Mouse (Mus musculus): ENCODE results near the gene 1700001P01Rik. TPM values are rescaled to one million over a fixed set of nuclear protein-coding genes. Genes with fewer than 3 reads are reported as not detected.

The 1700001P01Rik gene
- polyA plus RNA-seq, 1 experiment from 2014 or later, result not detected

DNA sequence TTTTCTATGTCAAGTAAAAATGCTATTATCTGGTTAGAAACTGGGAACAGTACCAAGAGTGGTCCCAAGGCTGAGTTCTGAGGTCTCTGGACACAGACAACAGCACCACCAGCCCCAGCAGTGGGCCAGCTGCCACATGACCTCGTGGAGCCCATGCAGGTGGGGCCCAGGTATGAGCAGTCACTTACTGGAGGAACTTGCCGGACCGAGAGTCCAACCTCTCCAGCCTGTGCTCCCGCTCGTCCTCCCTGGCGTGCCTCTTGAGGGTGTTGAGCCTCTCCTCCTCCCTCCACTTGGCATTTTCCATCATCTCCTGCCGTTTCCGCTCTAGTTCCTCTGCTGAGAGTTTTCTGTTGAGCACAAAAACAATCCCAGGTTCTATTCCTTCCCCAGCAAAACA is 27.9 kb downstream of the 1700001P01Rik start:
- H3K9ac ChIP-seq (ENCODE audit: low read length), result no peak overlapping the region
- no peaks in the 10 kb centered on the region for H3K27me3 ChIP-seq (ENCODE audit: control insufficient read depth, insufficient read depth, low read length)
- ATAC-seq (ENCODE audit: insufficient read depth, low FRiP score), result no peak
- H3K27ac ChIP-seq (ENCODE audit: low read length), result no peak overlapping the region
- H3K9me3 ChIP-seq (replicated peaks; ENCODE audit: control insufficient read depth, low read length), result no peaks in the 10 kb centered on the region
- peaks cover 10% of the 10 kb centered on the region for H3K4me1 ChIP-seq (ENCODE audit: control insufficient read depth, insufficient read depth, low read length)
- H3K36me3 ChIP-seq (ENCODE audit: control insufficient read depth, insufficient read depth, low read length), result peaks cover 29% of the 10 kb centered on the region
- WGBS, result 87% methylated on average over 8 of the region's 8 CpGs
- H3K4me3 ChIP-seq (replicated peaks; ENCODE audit: low read length), result no peak overlapping the region
- no peak overlapping the region for H3K4me2 ChIP-seq (ENCODE audit: low read depth, low read length)

DNA sequence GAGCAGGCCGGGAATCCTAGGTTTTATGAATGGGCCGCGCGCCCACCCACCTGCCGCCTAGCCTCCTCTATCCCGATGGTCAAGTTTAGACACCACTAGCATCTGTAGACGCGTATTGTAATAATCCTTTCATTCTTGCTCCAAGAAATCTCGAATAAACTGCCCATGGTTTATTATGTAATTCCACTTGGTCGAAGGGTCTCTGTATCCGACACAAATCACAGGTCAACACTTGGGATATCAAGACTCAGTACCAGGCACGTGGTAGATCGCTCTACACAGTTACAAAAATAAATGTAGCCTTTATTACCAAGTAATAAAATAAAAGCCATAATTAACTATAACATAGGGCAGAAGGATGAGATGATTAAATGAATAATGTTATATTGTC is 30.4 kb downstream of the 1700001P01Rik start:
- Histone ChIP-seq H3K4me1 (ENCODE audit: control insufficient read depth, insufficient read depth, low read length) (peaks cover 16% of the 10 kb centered on the region), H3K9me3 (replicated peaks; ENCODE audit: control insufficient read depth, low read length) (no peaks in the 10 kb centered on the region), H3K9ac (ENCODE audit: low read length) (no peak overlapping the region), H3K4me3 (replicated peaks; ENCODE audit: low read length) (peak overlapping the region; percentile 72), H3K36me3 (ENCODE audit: control insufficient read depth, insufficient read depth, low read length) (peaks cover 18% of the 10 kb centered on the region; the same call in 1 of the 2 replicates), H3K27ac (ENCODE audit: low read length) (no peak overlapping the region), H3K4me2 (ENCODE audit: low read depth, low read length) (peak overlapping the region; percentile 49), H3K27me3 (ENCODE audit: control insufficient read depth, insufficient read depth, low read length) (no peaks in the 10 kb centered on the region)
- 8% methylated on average over 13 of the region's 13 CpGs for WGBS
- ATAC-seq (ENCODE audit: insufficient read depth, low FRiP score), result no peak

DNA sequence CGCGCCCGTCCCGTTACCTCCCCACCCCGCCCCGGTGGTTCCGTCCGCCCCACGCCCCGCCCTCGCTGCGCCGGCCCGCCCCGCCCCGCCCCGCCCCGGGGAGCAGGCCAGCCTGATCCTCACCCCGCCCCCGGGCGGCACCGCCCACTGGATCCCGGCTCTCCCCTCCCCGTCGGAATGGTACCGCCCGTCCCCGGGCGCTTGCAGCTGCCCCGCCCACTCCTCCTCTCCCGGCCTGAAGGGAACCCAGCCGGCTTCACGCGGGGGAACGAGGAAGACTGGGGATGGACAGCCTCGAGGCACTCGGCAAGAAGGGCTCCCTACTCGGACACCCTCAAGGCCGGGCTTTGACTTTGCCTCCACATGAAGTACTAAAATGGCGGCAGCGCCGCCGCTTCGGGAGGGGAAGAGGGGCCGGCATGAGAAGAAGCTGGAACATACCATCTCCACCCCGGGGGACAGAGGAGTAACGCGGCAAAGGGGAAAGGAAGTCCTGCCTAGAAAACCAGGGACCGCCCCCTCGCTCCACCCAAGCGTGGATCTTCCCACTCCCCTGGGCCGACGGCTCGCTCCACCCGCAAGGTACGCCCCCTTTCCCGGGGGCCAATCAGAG is 30.9 kb downstream of the 1700001P01Rik start:
- peaks cover 16% of the 10 kb centered on the region; the same call in 1 of the 2 replicates for H3K36me3 ChIP-seq (ENCODE audit: control insufficient read depth, insufficient read depth, low read length)
- peak overlapping the region; percentile 95 for H3K27ac ChIP-seq (ENCODE audit: low read length)
- under 1% methylated on average over 39 of the region's 57 CpGs for WGBS
- H3K4me1 ChIP-seq (ENCODE audit: control insufficient read depth, insufficient read depth, low read length), result peaks cover 17% of the 10 kb centered on the region
- peak overlapping the region; percentile 72 for H3K4me3 ChIP-seq (replicated peaks; ENCODE audit: low read length)
- no peaks in the 10 kb centered on the region for H3K27me3 ChIP-seq (ENCODE audit: control insufficient read depth, insufficient read depth, low read length)
- H3K9me3 ChIP-seq (replicated peaks; ENCODE audit: control insufficient read depth, low read length), result no peaks in the 10 kb centered on the region
- peak overlapping the region; percentile 79 for H3K4me2 ChIP-seq (ENCODE audit: low read depth, low read length)
- peak overlapping the region; percentile 96 for H3K9ac ChIP-seq (ENCODE audit: low read length)
- peak; percentile 96 for ATAC-seq (ENCODE audit: insufficient read depth, low FRiP score)

DNA sequence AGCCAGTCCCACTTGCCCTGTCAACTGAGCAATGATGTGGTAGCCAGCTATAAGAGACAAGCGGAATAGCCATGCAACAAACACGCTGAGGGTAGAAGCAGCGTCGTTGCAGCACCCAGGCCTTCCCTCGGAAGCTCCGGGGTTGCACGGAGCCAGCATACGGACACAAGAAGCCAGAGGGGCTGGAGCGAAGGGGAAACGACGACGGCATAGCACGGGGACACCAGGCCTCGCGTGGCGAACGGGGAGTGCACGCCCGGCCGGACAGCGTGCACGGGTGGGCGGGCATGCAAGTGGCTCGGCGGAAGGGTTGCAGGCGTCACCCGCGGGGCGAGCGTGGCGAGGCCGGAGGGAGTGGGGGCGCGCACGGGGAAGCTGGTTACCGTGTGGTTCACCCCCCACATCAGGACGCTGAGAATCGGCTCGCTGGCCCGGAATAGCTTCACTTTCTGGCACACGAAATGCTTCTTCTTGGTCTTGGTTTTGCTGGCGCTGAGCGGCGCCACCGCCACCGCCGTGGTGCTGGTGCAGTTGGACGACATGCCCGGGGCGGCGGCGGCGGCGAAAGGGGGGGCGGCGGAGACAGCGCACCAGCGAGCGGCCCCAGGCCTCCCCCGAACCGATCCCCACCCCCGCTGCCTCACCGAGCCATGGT is 31.5 kb downstream of the 1700001P01Rik start, which contains the start of gene Pip4k2b:
TSS of gene Pip4k2b (minus strand) at position 642 of the 655 bp plus-strand sequence.
- H3K9me3 ChIP-seq (replicated peaks; ENCODE audit: control insufficient read depth, low read length), result no peaks in the 10 kb centered on the region
- H3K9ac ChIP-seq (ENCODE audit: low read length), result peak within 1 kb of the TSS; percentile 96
- peak within 1 kb of the TSS; percentile 72 for H3K4me3 ChIP-seq (replicated peaks; ENCODE audit: low read length)
- peaks cover 17% of the 10 kb centered on the region for H3K4me1 ChIP-seq (ENCODE audit: control insufficient read depth, insufficient read depth, low read length)
- peak; percentile 13; the same call in 1 of the 2 replicates for ATAC-seq (ENCODE audit: insufficient read depth, low FRiP score)
- H3K36me3 ChIP-seq (ENCODE audit: control insufficient read depth, insufficient read depth, low read length), result peaks cover 15% of the 10 kb centered on the region; the same call in 1 of the 2 replicates
- under 1% methylated on average over 54 of the region's 63 CpGs for WGBS
- no peaks in the 10 kb centered on the region for H3K27me3 ChIP-seq (ENCODE audit: control insufficient read depth, insufficient read depth, low read length)
- peak within 1 kb of the TSS; percentile 95 for H3K27ac ChIP-seq (ENCODE audit: low read length)
- peak within 1 kb of the TSS; percentile 79 for H3K4me2 ChIP-seq (ENCODE audit: low read depth, low read length)

DNA sequence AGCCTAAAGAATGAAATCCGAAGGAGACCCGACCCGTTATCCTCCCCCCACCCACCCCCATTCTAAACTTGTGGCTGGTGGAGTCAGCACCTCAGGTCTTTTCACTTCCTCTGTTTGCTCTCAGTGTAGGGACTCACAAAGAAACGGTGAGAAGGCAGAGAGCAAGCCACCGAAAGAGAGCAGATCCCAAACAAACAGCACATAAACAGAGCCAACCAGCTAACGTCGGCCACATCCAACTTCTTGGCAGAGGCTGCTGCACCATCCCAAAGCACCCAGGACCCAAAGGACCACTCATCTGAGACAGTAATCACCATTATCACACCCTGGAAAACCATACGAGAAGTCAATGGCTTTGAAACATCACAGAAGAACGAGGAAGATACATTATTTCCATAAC is 32.3 kb downstream of the 1700001P01Rik start:
- Histone ChIP-seq H3K27ac (ENCODE audit: low read length) (peak overlapping the region; percentile 80; the same call in 1 of the 2 replicates), H3K9ac (ENCODE audit: low read length) (peak overlapping the region; percentile 86), H3K4me1 (ENCODE audit: control insufficient read depth, insufficient read depth, low read length) (peaks cover 17% of the 10 kb centered on the region), H3K9me3 (replicated peaks; ENCODE audit: control insufficient read depth, low read length) (no peaks in the 10 kb centered on the region), H3K4me3 (replicated peaks; ENCODE audit: low read length) (peak overlapping the region; percentile 72), H3K4me2 (ENCODE audit: low read depth, low read length) (peak overlapping the region; percentile 79), H3K36me3 (ENCODE audit: control insufficient read depth, insufficient read depth, low read length) (peaks cover 11% of the 10 kb centered on the region; the same call in 1 of the 2 replicates), H3K27me3 (ENCODE audit: control insufficient read depth, insufficient read depth, low read length) (no peaks in the 10 kb centered on the region)
- WGBS, result 12% methylated on average over 9 of the region's 9 CpGs
- no peak for ATAC-seq (ENCODE audit: insufficient read depth, low FRiP score)

DNA sequence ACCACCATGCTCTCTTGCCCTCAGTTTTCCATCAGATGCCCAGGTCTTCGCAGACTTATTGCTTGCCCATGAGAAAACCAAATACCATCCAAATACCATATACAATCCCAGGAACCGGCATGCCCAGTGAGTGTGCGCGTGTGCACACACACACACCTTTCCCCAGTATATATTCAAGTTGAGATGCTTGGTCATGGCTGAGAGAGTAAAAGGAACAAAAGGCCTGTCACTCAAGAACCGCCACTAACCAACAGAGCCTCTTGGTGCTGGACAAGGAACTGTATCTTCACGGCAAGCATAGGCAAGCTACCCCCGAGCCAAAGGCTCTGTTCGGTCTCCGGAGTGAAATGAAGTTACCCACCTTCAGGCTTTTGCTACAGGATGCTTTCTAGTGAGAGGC is 33.1 kb downstream of the 1700001P01Rik start:
- Histone ChIP-seq H3K4me1 (ENCODE audit: control insufficient read depth, insufficient read depth, low read length) (peaks cover 21% of the 10 kb centered on the region), H3K9ac (ENCODE audit: low read length) (0 out of 2 replicates have a peak overlapping the region, but pooled peaks have one; percentile 86), H3K4me2 (ENCODE audit: low read depth, low read length) (peak overlapping the region; percentile 79), H3K4me3 (replicated peaks; ENCODE audit: low read length) (no peak overlapping the region), H3K9me3 (replicated peaks; ENCODE audit: control insufficient read depth, low read length) (no peaks in the 10 kb centered on the region), H3K36me3 (ENCODE audit: control insufficient read depth, insufficient read depth, low read length) (0 out of 2 replicates have a peak, but pooled peaks cover 7% of the 10 kb centered on the region), H3K27me3 (ENCODE audit: control insufficient read depth, insufficient read depth, low read length) (no peaks in the 10 kb centered on the region), H3K27ac (ENCODE audit: low read length) (no peak overlapping the region)
- WGBS, result 85% methylated on average over 9 of the region's 9 CpGs
- ATAC-seq (ENCODE audit: insufficient read depth, low FRiP score), result no peak

DNA sequence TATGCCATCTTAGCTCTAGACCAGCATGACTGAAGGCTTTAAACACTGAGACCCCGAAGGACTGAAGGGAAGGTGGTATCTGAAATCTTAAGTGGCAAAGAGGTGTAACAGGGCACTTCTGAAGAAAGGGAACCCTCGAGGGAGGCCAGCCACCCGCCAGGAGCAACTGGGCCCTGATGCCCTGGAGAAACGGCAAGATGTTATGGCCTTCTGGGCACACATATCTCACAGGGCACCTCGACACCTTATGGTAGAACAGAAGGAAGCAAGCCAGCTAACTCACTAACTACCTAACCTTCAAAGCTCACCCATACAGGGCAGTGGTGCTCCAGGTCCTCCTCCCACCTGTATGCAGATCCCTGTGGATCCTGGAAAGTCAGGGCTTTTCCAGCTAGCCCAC is 33.6 kb downstream of the 1700001P01Rik start:
- 90% methylated on average over 5 of the region's 5 CpGs for WGBS
- ATAC-seq (ENCODE audit: insufficient read depth, low FRiP score), result no peak
- Histone ChIP-seq H3K4me1 (ENCODE audit: control insufficient read depth, insufficient read depth, low read length) (peaks cover 25% of the 10 kb centered on the region), H3K4me3 (replicated peaks; ENCODE audit: low read length) (no peak overlapping the region), H3K27ac (ENCODE audit: low read length) (no peak overlapping the region), H3K9me3 (replicated peaks; ENCODE audit: control insufficient read depth, low read length) (no peaks in the 10 kb centered on the region), H3K9ac (ENCODE audit: low read length) (no peak overlapping the region), H3K27me3 (ENCODE audit: control insufficient read depth, insufficient read depth, low read length) (no peaks in the 10 kb centered on the region), H3K4me2 (ENCODE audit: low read depth, low read length) (no peak overlapping the region), H3K36me3 (ENCODE audit: control insufficient read depth, insufficient read depth, low read length) (0 out of 2 replicates have a peak, but pooled peaks cover 7% of the 10 kb centered on the region)

DNA sequence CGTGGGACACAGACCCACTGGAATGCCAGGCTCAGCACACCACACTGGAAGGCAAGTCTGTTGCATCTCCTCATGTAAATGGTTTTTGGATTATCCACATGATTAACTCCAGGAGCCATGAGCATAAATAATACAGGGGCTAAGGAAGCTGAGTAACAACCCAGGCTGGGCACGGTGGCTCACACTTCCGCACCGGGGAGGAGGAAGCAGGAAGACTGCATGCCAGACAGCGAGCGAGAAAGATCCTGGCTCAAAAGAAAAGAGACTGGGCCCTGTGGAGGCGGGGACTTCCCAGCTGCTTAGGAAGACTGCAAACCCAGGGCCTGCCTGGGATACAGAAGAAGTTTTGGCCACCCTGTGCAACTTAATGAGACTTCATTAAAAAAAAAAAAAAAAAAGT is 35.5 kb downstream of the 1700001P01Rik start:
- Histone ChIP-seq H3K27me3 (ENCODE audit: control insufficient read depth, insufficient read depth, low read length) (no peaks in the 10 kb centered on the region), H3K4me2 (ENCODE audit: low read depth, low read length) (no peak overlapping the region), H3K4me1 (ENCODE audit: control insufficient read depth, insufficient read depth, low read length) (peaks cover 25% of the 10 kb centered on the region), H3K4me3 (replicated peaks; ENCODE audit: low read length) (no peak overlapping the region), H3K27ac (ENCODE audit: low read length) (no peak overlapping the region), H3K9me3 (replicated peaks; ENCODE audit: control insufficient read depth, low read length) (no peaks in the 10 kb centered on the region), H3K9ac (ENCODE audit: low read length) (no peak overlapping the region), H3K36me3 (ENCODE audit: control insufficient read depth, insufficient read depth, low read length) (no peaks in the 10 kb centered on the region)
- WGBS, result 48% methylated on average over 7 of the region's 7 CpGs
- ATAC-seq (ENCODE audit: insufficient read depth, low FRiP score), result no peak

DNA sequence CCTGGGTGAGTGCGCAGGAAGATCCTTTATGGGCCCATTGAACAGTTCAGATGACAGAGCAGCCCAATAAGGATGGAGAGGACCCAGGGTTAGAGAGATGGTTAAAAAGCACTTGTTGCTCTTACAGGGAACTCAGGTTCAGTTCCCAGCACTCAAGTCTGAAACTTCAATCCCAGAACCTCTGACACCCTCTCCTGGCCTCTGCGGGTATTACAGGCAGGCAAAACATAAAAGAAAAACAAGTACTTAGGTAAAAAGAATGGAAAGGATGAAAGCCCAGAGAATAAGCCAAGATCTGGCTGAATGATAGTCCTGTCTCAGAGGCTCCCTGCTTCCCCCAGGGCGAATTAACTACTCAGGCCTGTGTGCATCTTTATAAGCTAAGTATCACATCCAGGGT is 36.6 kb downstream of the 1700001P01Rik start:
- no peak for ATAC-seq (ENCODE audit: insufficient read depth, low FRiP score)
- H3K27ac ChIP-seq (ENCODE audit: low read length), result no peak overlapping the region

More for the DNA sequence above, 36.6 kb downstream of the 1700001P01Rik start:
- Histone ChIP-seq H3K4me1 (ENCODE audit: control insufficient read depth, insufficient read depth, low read length) (peaks cover 25% of the 10 kb centered on the region), H3K9ac (ENCODE audit: low read length) (no peak overlapping the region), H3K36me3 (ENCODE audit: control insufficient read depth, insufficient read depth, low read length) (no peaks in the 10 kb centered on the region), H3K4me2 (ENCODE audit: low read depth, low read length) (no peak overlapping the region), H3K4me3 (replicated peaks; ENCODE audit: low read length) (no peak overlapping the region), H3K27me3 (ENCODE audit: control insufficient read depth, insufficient read depth, low read length) (no peaks in the 10 kb centered on the region), H3K9me3 (replicated peaks; ENCODE audit: control insufficient read depth, low read length) (no peaks in the 10 kb centered on the region)
- WGBS, result 90% methylated on average over 3 of the region's 3 CpGs

All from stomach, embryonic 16.5 days (tissue).